Mouse (Mus musculus) midbrain, embryonic 14.5 days (tissue): ENCODE results near the gene Gprin2. TPM values are rescaled to one million over a fixed set of nuclear protein-coding genes. Genes with fewer than 3 reads are reported as not detected.
A peak's percentile ranks its signal among the peaks of the same experiment; 100 is the strongest.

Experiments
- ATAC-seq: fragments of 200-750 bp; cut with Nextera tagmentation; 2 replicates; pipeline ENCODE4 v1.8.0; 2017; ENCODE audit warnings: moderate number of reproducible peaks, moderate library complexity; ENCODE audit not compliant: low FRiP score, low TSS enrichment
- DNase-seq: peaks from one replicate; pipeline ENCODE4 v3.0.0-alpha.2; 2015
- H3K27ac ChIP-seq: fragments of 300-500 bp; sonication (generic); replicated peaks from 2 replicates; pipeline ENCODE4 v1.5.1; 2014; ENCODE audit warnings: mild to moderate bottlenecking, low read depth, low read length, moderate library complexity
- H3K27me3 ChIP-seq: fragments of 300-500 bp; sonication (generic); 2 replicates; pipeline ENCODE4 v1.6.1; 2014; ENCODE audit warnings: low read length, control low read depth, mixed read lengths; ENCODE audit not compliant: control insufficient read depth, insufficient read depth
- H3K36me3 ChIP-seq: fragments of 300-500 bp; sonication (generic); 2 replicates; pipeline ENCODE4 v1.6.1; 2014; ENCODE audit warnings: low read length, control low read depth; ENCODE audit not compliant: control insufficient read depth, insufficient read depth
- H3K4me1 ChIP-seq: fragments of 300-500 bp; sonication (generic); 2 replicates; pipeline ENCODE4 v1.6.1; 2014; ENCODE audit warnings: mild to moderate bottlenecking, antibody characterized with exemption, low read length, control low read depth; ENCODE audit not compliant: control insufficient read depth, insufficient read depth
- H3K4me2 ChIP-seq: fragments of 300-500 bp; sonication (generic); 2 replicates; pipeline ENCODE4 v1.6.1; 2014; ENCODE audit warnings: mild to moderate bottlenecking, low read length, moderate library complexity
- H3K4me3 ChIP-seq: fragments of 300-500 bp; sonication (generic); replicated peaks from 2 replicates; pipeline ENCODE4 v1.5.1; 2014; ENCODE audit warnings: low read depth, low read length
- H3K9ac ChIP-seq: fragments of 300-500 bp; sonication (generic); replicated peaks from 2 replicates; pipeline ENCODE4 v1.6.1; 2014; ENCODE audit warnings: mild to moderate bottlenecking, low read length, moderate library complexity
- H3K9me3 ChIP-seq: fragments of 300-500 bp; sonication (generic); 2 replicates; pipeline ENCODE4 v1.6.1; 2016; ENCODE audit warnings: low read length, control low read depth, mixed read lengths; ENCODE audit not compliant: control insufficient read depth
- WGBS: fragments of 180-500 bp; shearing (Covaris S2); extraction: QIAGEN DNeasy Blood & Tissue Kit; methylation state at CpG from one replicate; pipeline ENCODE4 v1.1.7; 2014; 5-methylcytosine and 5-hydroxymethylcytosine counted together
- polyA plus RNA-seq: library from polyadenylated mRNA; unstranded; fragments of >200 nt; fragmentation: Nextera tagmentation; extraction: Ambion mirVana; gene quantifications from 2 replicates; pipeline ENCODE4 v1.2.1, GENCODE M21; 2014

Gene Gprin2
- polyA plus RNA-seq: 5.7 and 6.8 TPM in 2 replicates

DNA sequence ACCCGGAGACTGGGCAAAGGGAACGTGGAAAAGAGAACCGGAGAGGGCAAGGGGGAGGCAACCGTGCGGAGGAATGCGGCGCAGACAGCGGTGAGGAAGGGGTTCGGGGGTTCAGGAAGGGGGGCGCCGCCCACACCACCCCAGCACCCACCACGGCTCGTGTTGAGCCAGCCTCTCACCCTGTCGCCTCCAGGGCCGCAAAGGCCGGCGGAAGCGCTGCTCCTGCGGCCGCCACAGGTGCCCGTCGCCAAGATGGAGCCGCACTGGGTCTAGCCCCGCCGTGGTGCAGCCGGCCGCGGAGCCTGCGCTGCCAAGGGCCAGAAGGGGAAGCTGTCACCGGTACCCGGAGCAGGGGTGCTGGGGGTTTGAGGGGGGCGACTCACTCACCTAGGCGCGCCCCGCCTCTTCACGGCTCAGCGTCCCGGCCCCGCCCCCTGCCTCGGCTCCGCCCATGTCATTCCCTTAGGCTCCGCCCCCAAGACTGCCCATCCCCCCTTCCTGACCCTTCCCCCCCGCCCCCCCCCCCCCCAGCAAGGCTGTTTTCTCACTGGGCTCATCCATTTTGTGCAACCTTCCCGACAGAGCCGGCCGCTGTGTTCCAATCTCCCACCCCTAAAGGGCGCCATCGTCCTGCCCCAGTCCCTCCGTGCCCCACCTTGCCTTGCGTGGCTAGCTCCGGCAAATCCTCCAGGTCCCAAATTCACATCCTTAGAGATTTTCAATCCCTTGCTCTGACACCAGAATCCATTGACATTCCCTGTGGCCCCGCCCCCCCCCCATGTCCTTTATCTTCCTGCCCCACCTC lies at the start of gene Gprin2:
Gene Gprin2, minus strand, starts transcription at position 423 of the 805 bp plus-strand sequence.
- Histone ChIP-seq H3K27ac (peak within 1 kb of the TSS; percentile 81), H3K27me3 (no peaks in the 10 kb centered on the region), H3K36me3 (no peaks in the 10 kb centered on the region), H3K4me2 (peak within 1 kb of the TSS; percentile 76), H3K4me3 (peak within 1 kb of the TSS; percentile 77), H3K9me3 (no peaks in the 10 kb centered on the region), H3K9ac (peak within 1 kb of the TSS; percentile 90), H3K4me1 (peaks cover 17% of the 10 kb centered on the region; the same call in 1 of the 2 replicates)
- ATAC-seq (peak; percentile 81), DNase-seq (peak; percentile 81)
- WGBS: 2% methylated on average over 40 of the region's 52 CpGs

DNA sequence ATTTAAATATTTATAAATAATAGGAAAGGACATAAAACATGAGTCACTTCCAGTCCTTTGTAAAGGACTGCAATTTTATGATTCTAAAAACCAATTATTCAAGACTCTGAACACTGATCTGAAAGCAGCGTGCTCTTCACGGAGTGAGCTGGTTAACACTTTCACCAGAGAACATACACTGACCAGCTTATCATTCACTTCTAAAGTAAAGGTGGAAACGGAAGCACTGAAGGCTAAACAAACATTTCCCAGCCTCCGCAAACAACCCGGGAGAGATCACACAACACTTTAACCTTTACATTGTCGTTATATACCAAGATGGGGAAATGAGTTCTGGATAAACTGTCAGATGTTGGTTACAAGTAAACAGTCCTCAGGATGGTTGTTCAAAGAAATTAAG lies 39.2 kb upstream of the Gprin2 start:
- no peak overlapping the region for H3K9ac ChIP-seq
- H3K4me1 ChIP-seq: no peaks in the 10 kb centered on the region
- H3K4me3 ChIP-seq: no peak overlapping the region
- H3K9me3 ChIP-seq: no peaks in the 10 kb centered on the region
- no peaks in the 10 kb centered on the region for H3K36me3 ChIP-seq
- no peak for DNase-seq
- H3K27me3 ChIP-seq: no peaks in the 10 kb centered on the region
- H3K27ac ChIP-seq: no peak overlapping the region
- no peak overlapping the region for H3K4me2 ChIP-seq
- no peak for ATAC-seq
- WGBS: 89% methylated on average over 6 of the region's 6 CpGs

DNA sequence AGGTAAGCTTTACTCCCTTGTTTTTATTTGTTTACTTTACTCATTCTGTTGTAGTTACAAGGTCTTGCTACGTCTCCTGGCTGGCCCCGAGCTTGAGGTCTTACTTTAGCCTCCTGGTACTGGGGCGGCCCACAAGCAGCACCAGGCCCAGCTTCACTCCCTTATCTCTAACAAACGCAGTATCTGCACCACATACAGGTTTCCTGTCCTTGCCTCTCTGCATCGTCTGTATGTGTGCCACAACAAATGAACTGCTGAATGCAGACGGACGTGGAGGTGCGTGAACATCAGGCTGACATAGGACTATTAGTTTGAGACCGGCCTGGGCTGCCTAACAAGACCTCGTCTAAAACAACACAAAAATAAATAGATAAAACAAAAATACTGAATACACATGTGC lies 38.8 kb upstream of the Gprin2 start:
- no peak overlapping the region for H3K4me2 ChIP-seq
- H3K4me3 ChIP-seq: no peak overlapping the region
- no peaks in the 10 kb centered on the region for H3K4me1 ChIP-seq
- WGBS: 91% methylated on average over 10 of the region's 10 CpGs
- H3K9me3 ChIP-seq: no peaks in the 10 kb centered on the region
- DNase-seq: no peak
- ATAC-seq: no peak
- no peaks in the 10 kb centered on the region for H3K36me3 ChIP-seq
- no peaks in the 10 kb centered on the region for H3K27me3 ChIP-seq
- H3K27ac ChIP-seq: no peak overlapping the region
- no peak overlapping the region for H3K9ac ChIP-seq

DNA sequence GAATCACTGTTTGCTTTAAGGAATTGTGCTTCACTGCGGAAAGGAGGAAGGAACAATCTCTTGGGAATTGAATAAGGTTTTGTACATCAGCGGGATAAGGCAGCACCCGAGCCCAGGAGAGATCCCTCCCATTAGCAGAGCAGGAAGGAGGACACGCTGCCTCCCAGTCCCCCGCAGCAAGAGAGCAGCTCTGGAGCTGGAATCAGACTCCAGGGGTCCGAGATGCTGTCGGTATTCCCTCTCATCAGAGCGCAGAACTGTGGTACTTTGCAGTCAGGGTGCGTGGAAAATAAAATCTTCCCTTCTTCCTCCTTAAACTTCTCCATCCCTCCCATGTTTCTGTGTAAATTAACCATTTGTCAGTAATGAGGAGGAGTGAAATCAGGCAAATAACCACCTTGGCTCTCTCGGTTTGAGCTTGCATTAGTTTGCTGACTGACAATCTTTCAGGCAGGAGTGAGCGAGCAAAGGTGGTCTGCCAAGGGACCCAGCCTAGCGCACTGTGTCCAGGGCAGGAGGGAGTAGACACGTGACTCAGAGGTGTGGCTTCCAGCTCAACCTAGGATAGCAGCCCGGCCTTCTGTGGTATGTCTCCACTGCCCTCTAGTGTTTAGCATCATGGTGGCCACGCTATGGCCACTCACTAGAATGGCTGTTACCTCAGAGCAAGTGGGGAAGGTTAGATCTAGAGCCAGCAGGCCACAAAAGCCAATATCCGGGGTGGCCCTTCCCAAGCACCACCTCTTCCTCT lies 33.4 kb upstream of the Gprin2 start:
- peak overlapping the region; percentile 36; the same call in 1 of the 2 replicates for H3K9ac ChIP-seq
- H3K36me3 ChIP-seq: no peaks in the 10 kb centered on the region
- peak; percentile 90 for DNase-seq
- no peaks in the 10 kb centered on the region for H3K27me3 ChIP-seq
- ATAC-seq: peak; percentile 97
- 2% methylated on average over 16 of the region's 16 CpGs for WGBS
- peaks cover 6% of the 10 kb centered on the region; the same call in 1 of the 2 replicates for H3K4me1 ChIP-seq
- H3K9me3 ChIP-seq: no peaks in the 10 kb centered on the region
- H3K4me3 ChIP-seq: peak overlapping the region; percentile 31
- H3K4me2 ChIP-seq: peak overlapping the region; percentile 66
- no peak overlapping the region for H3K27ac ChIP-seq

DNA sequence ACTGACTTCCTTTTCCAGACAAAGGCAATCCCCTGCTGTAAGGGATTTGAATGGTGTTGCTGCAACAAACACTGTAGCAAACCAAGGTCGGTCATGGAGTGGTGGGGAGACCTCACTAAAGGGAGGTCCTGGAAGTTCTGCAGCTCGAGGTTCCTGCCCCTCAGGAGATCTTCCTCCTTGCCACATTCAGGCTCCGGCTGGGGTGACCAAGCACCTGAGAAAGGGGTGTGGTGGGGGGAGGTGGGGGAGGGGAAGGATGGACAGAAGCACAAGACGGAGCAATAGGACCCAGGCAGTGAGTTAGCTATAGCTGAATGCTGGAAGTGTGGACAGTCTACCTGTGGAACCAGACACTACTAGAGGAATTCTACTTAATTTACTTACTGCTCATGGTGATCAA lies 32.4 kb upstream of the Gprin2 start:
- no peaks in the 10 kb centered on the region for H3K27me3 ChIP-seq
- no peak overlapping the region for H3K4me3 ChIP-seq
- H3K4me2 ChIP-seq: no peak overlapping the region
- H3K9ac ChIP-seq: no peak overlapping the region
- H3K4me1 ChIP-seq: peaks cover 6% of the 10 kb centered on the region; the same call in 1 of the 2 replicates
- no peak overlapping the region for H3K27ac ChIP-seq
- WGBS: 67% methylated on average over 4 of the region's 4 CpGs
- ATAC-seq (no peak), DNase-seq (no peak)
- H3K9me3 ChIP-seq: no peaks in the 10 kb centered on the region
- H3K36me3 ChIP-seq: no peaks in the 10 kb centered on the region

DNA sequence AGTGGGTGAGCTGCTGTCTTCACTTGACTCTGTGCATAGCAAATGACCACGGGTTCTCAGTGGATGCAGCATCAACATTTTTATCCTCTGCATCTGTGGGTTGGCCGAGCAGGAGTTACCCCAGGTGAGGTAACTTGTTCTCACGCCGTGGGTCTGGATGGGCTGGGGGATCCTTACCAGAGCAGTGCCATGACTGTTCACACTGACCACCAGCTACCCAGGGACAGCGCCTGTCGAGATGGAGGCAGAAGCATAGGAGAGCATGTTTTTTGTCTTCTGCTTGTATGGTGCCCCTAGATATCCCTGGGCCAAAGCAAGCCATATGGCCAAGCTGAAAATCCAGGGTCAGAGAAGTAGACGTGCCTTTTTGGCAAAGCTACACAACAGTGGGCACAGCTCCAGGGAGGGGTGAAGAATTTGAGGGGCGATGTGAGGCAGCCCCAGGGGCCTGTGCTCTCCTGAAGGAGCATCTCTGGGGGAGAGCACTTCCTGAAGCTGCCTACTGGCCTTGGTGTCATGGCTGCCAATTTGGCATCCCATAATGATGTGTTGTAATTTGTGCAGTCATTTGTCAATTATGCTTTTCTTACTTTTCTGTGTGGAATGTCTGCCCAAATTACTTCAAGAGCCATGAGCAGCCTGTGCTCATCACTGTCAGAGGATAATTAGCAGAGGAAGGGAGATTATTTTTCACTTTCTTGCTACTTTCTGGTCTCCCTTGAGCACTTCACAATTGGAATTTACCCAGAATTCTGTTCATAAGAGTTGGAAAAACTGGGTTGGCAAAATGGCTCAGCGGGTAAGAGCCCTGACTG lies 31.6 kb upstream of the Gprin2 start:
- Histone ChIP-seq H3K9me3 (no peaks in the 10 kb centered on the region), H3K4me3 (no peak overlapping the region), H3K4me2 (no peak overlapping the region), H3K27me3 (no peaks in the 10 kb centered on the region), H3K36me3 (no peaks in the 10 kb centered on the region), H3K9ac (no peak overlapping the region), H3K4me1 (peaks cover 6% of the 10 kb centered on the region; the same call in 1 of the 2 replicates), H3K27ac (no peak overlapping the region)
- WGBS: 82% methylated on average over 9 of the region's 9 CpGs
- ATAC-seq: no peak
- no peak for DNase-seq

DNA sequence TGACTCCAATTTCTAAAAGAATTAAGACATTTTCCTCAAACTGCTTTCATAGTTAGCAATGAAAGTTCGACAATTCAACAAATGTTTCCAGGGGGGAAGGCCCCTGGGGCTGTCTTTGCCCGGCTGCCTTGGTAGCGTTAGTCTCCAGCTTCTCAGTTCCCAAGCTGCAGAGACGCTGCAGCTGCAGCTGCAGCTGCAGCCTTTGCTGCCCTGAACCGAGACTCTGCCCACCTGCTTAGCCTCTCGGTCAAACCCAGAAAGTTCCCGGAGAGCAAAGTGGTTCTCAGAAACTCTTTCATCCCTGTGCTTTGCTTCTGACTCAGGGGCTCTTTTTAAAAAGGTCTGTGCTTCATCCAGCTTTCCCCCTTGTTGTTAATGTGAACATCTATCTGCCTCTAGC lies 30.9 kb upstream of the Gprin2 start:
- H3K9ac ChIP-seq: no peak overlapping the region
- no peak overlapping the region for H3K27ac ChIP-seq
- DNase-seq (no peak), ATAC-seq (no peak)
- H3K4me1 ChIP-seq: peaks cover 6% of the 10 kb centered on the region; the same call in 1 of the 2 replicates
- no peak overlapping the region for H3K4me2 ChIP-seq
- no peaks in the 10 kb centered on the region for H3K36me3 ChIP-seq
- H3K9me3 ChIP-seq: no peaks in the 10 kb centered on the region
- H3K4me3 ChIP-seq: no peak overlapping the region
- H3K27me3 ChIP-seq: no peaks in the 10 kb centered on the region
- WGBS: 37% methylated on average over 7 of the region's 7 CpGs

DNA sequence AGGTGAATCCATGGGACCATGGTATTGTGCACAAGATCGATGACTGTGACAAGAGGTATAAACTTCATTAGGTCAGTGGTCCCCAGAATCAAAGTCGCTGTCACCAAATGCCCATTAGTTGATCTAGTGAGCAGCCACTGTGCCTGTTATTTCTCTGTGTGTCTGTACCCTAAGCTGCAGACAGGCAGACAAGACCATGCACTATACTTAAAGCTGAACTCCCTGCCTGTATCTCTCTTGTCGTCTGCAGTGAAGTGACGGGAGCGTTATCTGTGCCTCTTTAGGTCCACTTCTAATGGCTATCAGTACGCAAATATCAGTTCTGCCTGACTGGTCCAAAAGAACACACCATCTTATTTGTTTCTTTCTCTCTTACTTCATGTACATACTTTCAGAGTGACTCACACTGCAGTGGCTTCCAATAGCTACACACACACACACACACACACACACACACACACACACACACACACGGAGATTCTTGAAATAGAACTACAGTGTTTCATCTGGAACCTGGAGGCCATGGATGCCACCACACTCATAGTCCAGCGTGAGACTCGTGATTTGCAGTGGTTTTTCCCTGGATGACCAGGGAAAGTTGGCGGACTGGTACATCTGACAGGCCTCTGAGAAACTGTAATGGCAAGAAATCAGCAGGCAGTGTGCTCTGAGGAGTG lies 27.5 kb upstream of the Gprin2 start:
- ATAC-seq: no peak
- H3K4me2 ChIP-seq: no peak overlapping the region
- no peaks in the 10 kb centered on the region for H3K4me1 ChIP-seq
- no peaks in the 10 kb centered on the region for H3K36me3 ChIP-seq
- H3K4me3 ChIP-seq: no peak overlapping the region
- H3K27me3 ChIP-seq: no peaks in the 10 kb centered on the region
- no peak overlapping the region for H3K9ac ChIP-seq
- H3K9me3 ChIP-seq: no peaks in the 10 kb centered on the region
- H3K27ac ChIP-seq: no peak overlapping the region
- WGBS: 90% methylated on average over 10 of the region's 10 CpGs
- DNase-seq: no peak
